Mouse (Mus musculus): ENCODE measurements around the gene Fam98a. TPM values are rescaled to one million over a fixed set of nuclear protein-coding genes. Genes with fewer than 3 reads are reported as not detected.

Fam98a gene
- polyA plus RNA-seq, 1 experiment from 2014 or later, result 32.2 TPM

DNA sequence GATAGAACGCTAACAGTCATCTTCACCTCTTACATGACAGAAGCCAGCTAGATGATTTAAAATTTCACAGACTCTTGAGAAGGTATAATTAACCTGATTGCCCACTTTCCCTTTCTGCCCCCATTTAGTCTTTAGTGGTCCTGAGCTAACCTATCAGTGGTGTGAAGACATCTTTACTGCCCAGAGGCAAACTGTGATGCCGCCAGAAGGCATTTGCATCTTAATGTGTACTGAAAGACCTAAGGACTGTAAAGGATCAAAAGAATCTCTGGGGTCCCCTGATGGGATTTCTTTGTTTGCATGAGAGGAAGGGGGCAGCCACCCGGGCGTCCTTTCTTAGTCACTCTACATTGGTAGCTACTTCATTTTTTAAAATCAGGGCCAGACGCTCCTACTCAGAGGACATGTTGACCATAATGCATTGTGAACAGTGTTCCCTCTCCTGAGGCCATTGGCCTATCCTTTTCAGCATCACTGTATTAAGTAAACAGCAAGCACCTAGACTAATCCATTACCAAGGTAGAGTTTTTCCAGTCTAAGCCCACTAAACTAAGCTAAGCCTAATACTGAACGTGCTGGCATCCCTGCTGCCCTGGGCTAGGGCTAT, 30.4 kb downstream of the Fam98a start:
- ATAC-seq (ENCODE audit: insufficient number of reproducible peaks, low FRiP score), result no peak
- WGBS, result 55% methylated on average over 6 of the region's 6 CpGs

DNA sequence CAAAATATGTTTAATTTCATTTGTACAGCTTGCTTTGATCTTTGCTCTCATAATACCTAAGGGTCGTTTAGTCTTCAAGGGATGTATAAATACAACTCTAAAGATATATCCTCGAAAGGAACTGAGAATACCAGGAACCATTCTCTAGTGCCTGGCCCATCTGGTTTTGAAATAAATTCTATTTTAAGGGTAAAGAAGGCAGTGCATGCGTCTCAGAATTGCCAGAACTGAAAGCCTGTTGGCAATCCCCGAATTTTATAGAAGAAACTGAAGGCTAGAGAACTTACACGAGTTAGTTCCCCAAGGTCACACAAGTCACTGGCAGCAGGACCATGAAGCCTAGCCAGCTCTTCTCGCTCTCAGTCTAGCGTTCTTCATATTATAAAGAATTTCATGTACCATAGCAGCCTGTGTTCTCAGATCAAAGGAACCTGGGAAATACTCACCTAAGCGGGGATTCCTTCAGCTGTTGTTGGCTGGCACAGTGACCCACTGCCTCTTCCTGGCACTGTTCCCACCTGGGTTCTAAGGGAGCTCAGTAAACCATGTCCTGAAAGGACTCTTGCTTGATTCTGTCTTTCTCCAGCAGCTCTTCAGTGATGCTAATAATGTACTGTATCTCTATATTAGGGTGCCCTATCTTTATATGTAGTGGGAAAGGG, 32.4 kb downstream of the Fam98a start:
- H3K4me1 ChIP-seq (replicated peaks), result peaks cover 13% of the 10 kb centered on the region
- H3K4me3 ChIP-seq, result no peak overlapping the region
- no peaks in the 10 kb centered on the region for H3K9me3 ChIP-seq (replicated peaks)
- H3K36me3 ChIP-seq, result peaks cover 3% of the 10 kb centered on the region; the same call in 1 of the 2 replicates
- H3K4me2 ChIP-seq, result no peak overlapping the region
- WGBS, result 80% methylated on average over 8 of the region's 8 CpGs
- no peak overlapping the region for H3K27ac ChIP-seq (ENCODE audit: poor library complexity, severe bottlenecking)
- no peak overlapping the region for H3K9ac ChIP-seq
- ATAC-seq (ENCODE audit: insufficient number of reproducible peaks, low FRiP score), result no peak
- no peaks in the 10 kb centered on the region for H3K27me3 ChIP-seq (replicated peaks)

More for the DNA sequence above, 30.4 kb downstream of the Fam98a start:
- H3K9me3 ChIP-seq (replicated peaks), result no peaks in the 10 kb centered on the region
- H3K36me3 ChIP-seq, result peaks cover 4% of the 10 kb centered on the region; the same call in 1 of the 2 replicates
- H3K9ac ChIP-seq, result no peak overlapping the region
- H3K4me3 ChIP-seq, result no peak overlapping the region
- H3K4me2 ChIP-seq, result no peak overlapping the region
- H3K4me1 ChIP-seq (replicated peaks), result peaks cover 13% of the 10 kb centered on the region
- no peaks in the 10 kb centered on the region for H3K27me3 ChIP-seq (replicated peaks)
- H3K27ac ChIP-seq (ENCODE audit: poor library complexity, severe bottlenecking), result no peak overlapping the region

DNA sequence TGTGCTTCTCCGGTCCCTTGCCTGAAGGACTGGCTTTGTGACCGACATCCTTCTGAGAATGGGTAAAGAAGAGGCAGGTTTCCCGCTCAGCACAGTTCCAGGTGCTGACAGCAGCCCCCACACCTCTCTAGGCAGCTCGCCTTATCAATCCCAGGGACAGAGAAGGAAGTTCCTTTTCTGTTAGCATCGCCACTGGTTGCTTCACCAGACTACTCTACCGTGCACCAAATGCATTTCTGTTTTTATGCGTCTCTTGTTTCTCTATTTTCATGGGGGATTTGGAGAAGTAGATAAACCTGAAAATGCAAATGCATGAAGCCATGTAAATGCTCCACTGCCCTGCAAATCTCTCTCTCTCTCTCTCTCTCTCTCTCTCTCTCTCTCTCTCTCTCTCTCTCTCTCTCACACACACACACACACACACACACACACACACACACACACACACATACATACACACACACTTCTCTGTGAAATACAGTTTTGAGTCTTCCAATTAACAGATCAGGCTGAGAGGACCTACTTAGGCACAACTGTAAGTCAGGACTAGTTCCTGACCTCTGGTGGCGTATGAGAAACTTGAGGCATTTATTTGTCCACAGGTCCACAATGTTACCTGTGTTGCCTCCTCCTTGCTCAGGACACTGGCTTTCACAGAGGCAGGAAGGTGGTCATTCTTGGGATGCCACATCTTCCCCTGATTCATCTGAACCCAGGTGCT, 33.4 kb downstream of the Fam98a start:
- Histone ChIP-seq H3K9me3 (replicated peaks) (no peaks in the 10 kb centered on the region), H3K36me3 (peaks cover 3% of the 10 kb centered on the region; the same call in 1 of the 2 replicates), H3K9ac (no peak overlapping the region; the same call in 1 of the 2 replicates), H3K4me2 (peak overlapping the region; percentile 40), H3K4me1 (replicated peaks) (peaks cover 13% of the 10 kb centered on the region), H3K27me3 (replicated peaks) (no peaks in the 10 kb centered on the region), H3K4me3 (no peak overlapping the region), H3K27ac (ENCODE audit: poor library complexity, severe bottlenecking) (no peak overlapping the region)
- no peak for ATAC-seq (ENCODE audit: insufficient number of reproducible peaks, low FRiP score)
- 26% methylated on average over 8 of the region's 8 CpGs for WGBS

DNA sequence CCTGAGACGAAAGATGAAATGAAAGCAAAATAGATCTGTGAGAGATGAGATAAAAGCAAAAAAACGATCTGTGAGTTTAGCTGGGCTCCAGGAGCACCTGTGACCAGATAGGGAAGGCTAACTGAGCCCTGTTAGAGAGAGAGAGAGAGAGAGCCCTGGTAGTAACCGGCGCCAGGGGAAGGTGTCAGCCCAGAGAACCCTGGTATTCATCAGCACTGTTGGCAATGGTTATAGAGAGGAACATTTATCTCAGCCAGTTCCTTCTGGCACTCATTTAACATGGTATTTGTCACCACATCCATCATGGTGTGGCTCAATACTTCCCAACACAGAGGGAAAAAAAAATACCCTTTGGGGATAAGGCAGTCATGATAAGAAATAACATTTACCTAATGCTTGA, 35.2 kb downstream of the Fam98a start:
- H3K27ac ChIP-seq (ENCODE audit: poor library complexity, severe bottlenecking), result no peak overlapping the region
- ATAC-seq (ENCODE audit: insufficient number of reproducible peaks, low FRiP score), result no peak
- no peak overlapping the region for H3K4me3 ChIP-seq
- no peak overlapping the region for H3K4me2 ChIP-seq
- H3K9ac ChIP-seq, result no peak overlapping the region
- H3K27me3 ChIP-seq (replicated peaks), result no peaks in the 10 kb centered on the region
- no peaks in the 10 kb centered on the region for H3K9me3 ChIP-seq (replicated peaks)
- peaks cover 3% of the 10 kb centered on the region; the same call in 1 of the 2 replicates for H3K36me3 ChIP-seq
- peaks cover 13% of the 10 kb centered on the region for H3K4me1 ChIP-seq (replicated peaks)
- WGBS, result 44% methylated on average over 4 of the region's 4 CpGs

DNA sequence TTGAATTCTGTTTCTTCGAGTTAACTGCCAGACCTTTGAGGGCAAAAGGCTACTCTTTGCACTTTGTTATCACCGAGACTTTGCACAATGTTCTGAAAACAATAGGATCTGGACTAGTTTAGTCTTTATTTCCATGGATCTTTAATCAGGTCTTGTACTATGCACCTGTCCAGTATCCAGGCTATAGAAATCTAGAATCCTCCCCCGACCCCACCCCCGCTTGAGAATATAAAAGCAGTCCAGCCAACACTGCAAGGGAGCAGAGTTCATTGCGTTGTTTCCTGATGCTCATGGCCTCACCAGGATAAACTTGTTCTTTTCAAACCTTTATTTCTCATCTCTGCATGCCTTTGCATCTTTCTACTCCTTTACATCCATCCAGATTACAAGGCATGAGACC, 42.5 kb downstream of the Fam98a start:
- Histone ChIP-seq H3K9me3 (replicated peaks) (no peaks in the 10 kb centered on the region), H3K27ac (ENCODE audit: poor library complexity, severe bottlenecking) (no peak overlapping the region), H3K27me3 (replicated peaks) (no peaks in the 10 kb centered on the region), H3K36me3 (peaks cover 3% of the 10 kb centered on the region; the same call in 1 of the 2 replicates), H3K4me1 (replicated peaks) (no peaks in the 10 kb centered on the region), H3K9ac (no peak overlapping the region), H3K4me3 (no peak overlapping the region), H3K4me2 (no peak overlapping the region)
- no peak for ATAC-seq (ENCODE audit: insufficient number of reproducible peaks, low FRiP score)
- WGBS, result 83% methylated on average over 5 of the region's 5 CpGs

DNA sequence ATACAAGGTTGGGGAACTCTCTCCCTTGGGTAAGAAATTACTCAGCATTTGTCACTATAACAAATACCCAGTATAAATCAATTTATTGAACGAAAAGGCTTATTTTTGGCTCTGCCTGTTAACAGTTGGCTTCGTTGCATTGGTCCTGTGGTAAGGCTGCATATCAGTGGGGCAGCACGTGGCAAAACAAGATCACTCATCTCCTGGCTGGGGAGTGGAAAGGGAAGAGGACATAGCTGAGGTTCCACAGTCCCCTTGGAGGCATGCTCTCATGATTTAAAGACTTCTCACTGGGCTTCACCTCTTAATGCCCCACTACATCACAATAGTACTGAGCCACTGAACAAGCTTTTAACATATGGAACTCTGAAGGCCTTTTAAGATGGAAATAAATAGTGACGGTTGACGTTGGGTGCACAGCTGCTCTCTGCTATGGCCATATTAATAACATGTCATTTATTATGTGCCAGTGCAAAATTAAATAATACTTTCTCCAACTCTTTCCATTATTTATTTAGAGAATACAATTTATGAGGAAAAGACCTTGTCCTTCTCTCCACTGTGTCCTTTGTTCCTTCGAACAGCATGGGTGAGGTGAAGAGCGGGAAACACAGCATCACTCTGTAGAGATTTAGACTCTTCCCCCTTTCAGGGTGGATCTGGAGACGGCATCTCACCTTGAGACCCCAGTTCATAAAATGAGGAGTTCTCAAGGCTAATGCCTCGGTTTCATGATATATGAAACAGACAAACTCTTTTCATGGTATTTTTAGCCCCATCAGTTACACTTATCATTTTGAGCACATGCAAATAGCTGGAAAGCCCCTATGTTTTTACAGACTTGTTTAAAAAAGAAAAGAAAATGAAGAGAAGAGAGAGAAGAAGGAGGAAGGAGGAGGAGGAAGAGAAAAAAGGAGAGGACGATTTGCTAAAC, 44.8 kb downstream of the Fam98a start:
- Histone ChIP-seq H3K4me1 (replicated peaks) (no peaks in the 10 kb centered on the region), H3K36me3 (peaks cover 3% of the 10 kb centered on the region; the same call in 1 of the 2 replicates), H3K27me3 (replicated peaks) (no peaks in the 10 kb centered on the region), H3K9ac (no peak overlapping the region), H3K4me3 (no peak overlapping the region), H3K4me2 (no peak overlapping the region), H3K27ac (ENCODE audit: poor library complexity, severe bottlenecking) (no peak overlapping the region), H3K9me3 (replicated peaks) (no peaks in the 10 kb centered on the region)
- ATAC-seq (ENCODE audit: insufficient number of reproducible peaks, low FRiP score), result no peak
- WGBS, result 79% methylated on average over 10 of the region's 10 CpGs

DNA sequence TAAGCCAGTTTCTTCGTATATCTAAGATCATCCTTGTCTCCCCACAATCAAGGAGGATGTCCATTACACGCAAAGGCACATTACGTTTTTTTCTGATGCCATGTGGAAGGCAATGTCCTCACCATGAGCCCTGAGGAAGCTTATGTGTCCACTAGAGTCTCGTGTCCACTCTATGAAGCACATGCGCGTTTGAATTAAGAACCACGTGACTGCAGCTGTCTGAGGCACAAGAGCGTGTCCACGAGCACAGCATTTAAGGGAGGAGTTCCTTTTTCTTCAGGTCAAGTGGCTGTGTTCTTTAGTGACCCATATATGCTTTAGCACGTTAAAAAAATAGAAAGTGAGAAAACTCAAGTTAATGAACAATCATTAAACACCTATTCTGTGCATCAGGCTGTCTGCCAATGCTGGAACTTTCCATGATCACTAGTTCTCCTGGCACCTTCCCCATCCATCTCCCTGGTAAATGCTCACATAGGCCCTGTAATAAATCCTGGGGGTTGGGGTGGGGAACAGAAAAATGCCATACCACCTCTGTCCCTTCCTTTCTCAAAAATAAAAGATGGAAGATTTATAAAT, 45.6 kb downstream of the Fam98a start:
- no peaks in the 10 kb centered on the region for H3K4me1 ChIP-seq (replicated peaks)
- H3K4me3 ChIP-seq, result no peak overlapping the region
- no peak overlapping the region for H3K27ac ChIP-seq (ENCODE audit: poor library complexity, severe bottlenecking)
- H3K27me3 ChIP-seq (replicated peaks), result no peaks in the 10 kb centered on the region
- no peak overlapping the region for H3K4me2 ChIP-seq
- no peak overlapping the region for H3K9ac ChIP-seq
- H3K9me3 ChIP-seq (replicated peaks), result no peaks in the 10 kb centered on the region
- 90% methylated on average over 10 of the region's 10 CpGs for whole genome bisulfite sequencing
- no peak for ATAC-seq (ENCODE audit: insufficient number of reproducible peaks, low FRiP score)
- peaks cover 3% of the 10 kb centered on the region; the same call in 1 of the 2 replicates for H3K36me3 ChIP-seq

DNA sequence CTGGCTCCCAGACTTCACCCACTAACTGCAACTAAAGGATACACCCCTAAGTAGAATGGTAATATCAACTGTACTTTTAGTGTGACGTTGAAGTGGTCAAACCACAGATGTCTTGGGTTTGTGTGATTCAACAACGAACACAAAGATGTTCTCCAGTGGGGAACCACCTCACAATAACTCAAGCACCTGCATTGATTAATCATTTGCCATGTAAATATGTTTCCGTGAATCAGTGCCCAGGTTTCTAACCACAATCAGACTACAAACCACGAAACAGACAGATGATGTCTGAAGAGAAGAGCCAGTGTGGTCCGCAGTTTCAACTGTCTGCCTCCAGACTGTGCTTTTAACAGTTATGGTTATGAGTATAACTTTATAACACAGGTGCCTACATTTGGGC, 46.7 kb downstream of the Fam98a start:
- Histone ChIP-seq H3K9me3 (replicated peaks) (no peaks in the 10 kb centered on the region), H3K36me3 (peaks cover 1% of the 10 kb centered on the region; the same call in 1 of the 2 replicates), H3K4me3 (no peak overlapping the region), H3K27me3 (replicated peaks) (no peaks in the 10 kb centered on the region), H3K9ac (no peak overlapping the region), H3K27ac (ENCODE audit: poor library complexity, severe bottlenecking) (no peak overlapping the region), H3K4me2 (no peak overlapping the region), H3K4me1 (replicated peaks) (no peaks in the 10 kb centered on the region)
- no peak for ATAC-seq (ENCODE audit: insufficient number of reproducible peaks, low FRiP score)
- WGBS, result 89% methylated on average over 5 of the region's 5 CpGs

GRCm38 (mm10) chr17:75503031-75503430, 48.7 kb downstream of the Fam98a start:
- H3K4me3 ChIP-seq, result no peak overlapping the region
- H3K27me3 ChIP-seq (replicated peaks), result no peaks in the 10 kb centered on the region
- ATAC-seq (ENCODE audit: insufficient number of reproducible peaks, low FRiP score), result no peak
- 77% methylated on average over 3 of the region's 3 CpGs for WGBS
- no peak overlapping the region for H3K27ac ChIP-seq (ENCODE audit: poor library complexity, severe bottlenecking)
- no peak overlapping the region for H3K9ac ChIP-seq
- no peaks in the 10 kb centered on the region for H3K9me3 ChIP-seq (replicated peaks)
- H3K36me3 ChIP-seq, result no peaks in the 10 kb centered on the region
- H3K4me1 ChIP-seq (replicated peaks), result peaks cover 7% of the 10 kb centered on the region; the same call in 1 of the 2 replicates
- no peak overlapping the region for H3K4me2 ChIP-seq

- no peak overlapping the region for H3K4me3 ChIP-seq
- no peak for ATAC-seq (ENCODE audit: insufficient number of reproducible peaks, low FRiP score)
- H3K4me2 ChIP-seq, result no peak overlapping the region
- no peaks in the 10 kb centered on the region for H3K9me3 ChIP-seq (replicated peaks)
- no peaks in the 10 kb centered on the region for H3K27me3 ChIP-seq (replicated peaks)
- no peak overlapping the region for H3K9ac ChIP-seq
- peaks cover 15% of the 10 kb centered on the region; the same call in 1 of the 2 replicates for H3K4me1 ChIP-seq (replicated peaks)
- WGBS, result 73% methylated on average over 6 of the region's 6 CpGs
- no peaks in the 10 kb centered on the region for H3K36me3 ChIP-seq
- H3K27ac ChIP-seq (ENCODE audit: poor library complexity, severe bottlenecking), result no peak overlapping the region
Measured at GRCm38 (mm10) chr17:75498241-75498651, 53.5 kb downstream of the Fam98a start.

Data from heart, embryonic 12.5 days (tissue).